Mouse (Mus musculus) bone marrow, adult 2 months (tissue): ENCODE measurements around the gene Armh3.

ENCODE experiments used
- CTCF ChIP-seq: fragments of 200-500 bp; IDR thresholded peaks from 2 replicates; pipeline ENCODE4 v1.5.1; 2011; ENCODE audit warnings: low read length, control low read depth; ENCODE audit not compliant: control insufficient read depth, insufficient read depth
- POLR2A ChIP-seq: fragments of 200-500 bp; IDR thresholded peaks from 2 replicates; pipeline ENCODE4 v1.6.1; 2011; ENCODE audit warnings: low read depth, mild to moderate bottlenecking, control low read depth, low read length, borderline replicate concordance; ENCODE audit not compliant: control insufficient read depth

- TF ChIP-seq CTCF, result no peak
- TF ChIP-seq POLR2A, result no peak
These were observed 54.5 kb downstream of the Armh3 start for GRCm38 (mm10) chr19:45943758-45944157.
